Comparison of ENCODE assay signal across 8 mouse cellular contexts in genomic region chr2:162660231-162660940, GRCm38 (mm10). TPM values are rescaled to one million over a fixed set of nuclear protein-coding genes. Genes with fewer than 3 reads are reported as not detected.
A peak's percentile ranks its signal among the peaks of the same experiment; 100 is the strongest.
DNase-seq lines count a peak whose midpoint lies in the region; ATAC-seq and TF ChIP-seq lines count a peak whose summit lies in the region.

No protein-coding gene starts in this region.

- H3K27me3 ChIP-seq in embryonic facial prominence, embryonic 14.5 days (replicated peaks; ENCODE audit: control insufficient read depth, insufficient read depth, low read length): peaks cover 70% of the 10 kb centered on the region
- peaks cover 39% of the 10 kb centered on the region for H3K27me3 ChIP-seq in liver, embryonic 14.5 days (ENCODE audit: control insufficient read depth, insufficient read depth, low read length)

- DNase-seq in left cerebral cortex, adult 18-20 months (ENCODE audit: low spot score in 2 of 2): peak; percentile 27 to 53
- no peak for DNase-seq in left cerebral cortex, adult 11 months (ENCODE audit: low spot score)
- peak; percentile 20 for DNase-seq in embryonic facial prominence, embryonic 14.5 days (ENCODE audit: low spot score)
- DNase-seq in heart, postnatal 14 days: peak; percentile 4 to 6
- no peak for DNase-seq in liver, embryonic 14.5 days (ENCODE audit: low read depth in 3 of 3, low spot score in 3 of 3)
- DNase-seq in right cerebral cortex, postnatal 4 days: peak; percentile 23
- no peak for DNase-seq in thymus, postnatal 14 days
- no peak for DNase-seq in yolk sac, embryonic 10.5 days (ENCODE audit: low spot score)

- H3K4me2 ChIP-seq in embryonic facial prominence, embryonic 14.5 days (ENCODE audit: low read depth, low read length): peak overlapping the region; percentile 82
- peak overlapping the region; percentile 33 for H3K4me2 ChIP-seq in liver, embryonic 14.5 days (ENCODE audit: low read depth)

- no peak for TF ChIP-seq EP300 in liver, embryonic 14.5 days (IDR thresholded peaks at IDR 0.05; ENCODE audit: low read depth)

- WGBS in embryonic facial prominence, embryonic 14.5 days: 0% methylated on average over 24 of the region's 57 CpGs
- 2% methylated on average over 45 of the region's 57 CpGs for WGBS in liver, embryonic 14.5 days (ENCODE audit: insufficient replicate concordance)

- H3K9ac ChIP-seq in embryonic facial prominence, embryonic 14.5 days (ENCODE audit: low read depth, low read length): peak overlapping the region; percentile 37
- no peak overlapping the region for H3K9ac ChIP-seq in liver, embryonic 14.5 days (replicated peaks)

- H3K4me3 ChIP-seq in embryonic facial prominence, embryonic 14.5 days (ENCODE audit: low read depth, low read length): peak overlapping the region; percentile 54
- peak overlapping the region in 1 of 2 experiments; percentile 22; a peak in 2 of 4 replicates for H3K4me3 ChIP-seq in liver, embryonic 14.5 days (ENCODE audit: insufficient read depth in 1 of 2, low read depth in 2 of 2, low read length in 2 of 2)

- H3K4me1 ChIP-seq in embryonic facial prominence, embryonic 14.5 days (ENCODE audit: control insufficient read depth, insufficient read depth, low read length): peaks cover 9% of the 10 kb centered on the region; the same call in 1 of the 2 replicates
- no peaks in the 10 kb centered on the region for H3K4me1 ChIP-seq in liver, embryonic 14.5 days (replicated peaks; ENCODE audit: control insufficient read depth in 2 of 2, insufficient read depth in 2 of 2, low read length in 1 of 2)

- no peaks in the 10 kb centered on the region for H3K9me3 ChIP-seq in embryonic facial prominence, embryonic 14.5 days (ENCODE audit: control insufficient read depth, low read length)
- H3K9me3 ChIP-seq in liver, embryonic 14.5 days (ENCODE audit: control insufficient read depth, low read length): no peaks in the 10 kb centered on the region

- intact Hi-C loops in heart, postnatal 14 days (cut with DNase I): loop anchor here (5.0 kb wide), 1 partner anchor 1188 kb away; no protein-coding TSS in a partner anchor

- peak; percentile 31; the same call in 1 of the 2 replicates for ATAC-seq in embryonic facial prominence, embryonic 14.5 days (ENCODE audit: low read depth)
- no peak for ATAC-seq in liver, embryonic 14.5 days (ENCODE audit: insufficient read depth)

- H3K36me3 ChIP-seq in embryonic facial prominence, embryonic 14.5 days (ENCODE audit: control insufficient read depth, insufficient read depth, low read length): no peaks in the 10 kb centered on the region
- H3K36me3 ChIP-seq in liver, embryonic 14.5 days (replicated peaks; ENCODE audit: control insufficient read depth, insufficient read depth, low read depth): no peaks in the 10 kb centered on the region

- H3K27ac ChIP-seq in embryonic facial prominence, embryonic 14.5 days (replicated peaks; ENCODE audit: low read depth, low read length): no peak overlapping the region
- H3K27ac ChIP-seq in liver, embryonic 14.5 days: no peak overlapping the region

- no peak for TF ChIP-seq CTCF in liver, embryonic 14.5 days (IDR thresholded peaks at IDR 0.05; ENCODE audit: low read depth)

RNA-seq across cellular contexts. Expression of gene Ptprt, which starts 0.6 kb away (rescaled TPM):
- 10 to 100 TPM; 91.0 to 99.8 TPM for total RNA-seq in left cerebral cortex, adult 18-20 months (2021)
- polyA plus RNA-seq in embryonic facial prominence, embryonic 14.5 days (2014; fragmentation: Nextera tagmentation; extraction: Ambion mirVana): 1.3 and 3.0 TPM in 2 replicates
- under 1 TPM; 0.41 to 0.59 TPM for total RNA-seq in heart, postnatal 14 days (2021)
- 0.07 and 0.10 TPM in 2 replicates for polyA plus RNA-seq in liver, embryonic 14.5 days (2012; rRNA removed)
- 0.30 TPM in 1 of 2 replicates, not detected in the other for polyA plus RNA-seq in liver, embryonic 14.5 days (2014; fragmentation: Nextera tagmentation; extraction: Ambion mirVana)

Comparison
In these comparisons a context has a peak if more than half of its experiments do, and no peak if none do; other contexts are left out.
1. DNase-seq: peak in left cerebral cortex, adult 18-20 months (2 of 2), embryonic facial prominence, embryonic 14.5 days (single experiment), heart, postnatal 14 days (2 of 2) and right cerebral cortex, postnatal 4 days (single experiment); none in left cerebral cortex, adult 11 months (single experiment), liver, embryonic 14.5 days (0 of 3), thymus, postnatal 14 days (single experiment) and yolk sac, embryonic 10.5 days (single experiment).
2. RNA of gene Ptprt, which starts 0.6 kb away (total RNA-seq): 91.0 to 99.8 TPM in left cerebral cortex, adult 18-20 months; 0.41 to 0.59 TPM in heart, postnatal 14 days; every median in the first group is over 10 times any median in the second.